Mouse (Mus musculus) kidney, embryonic 16.5 days (tissue): ENCODE data around the gene Dad1. TPM values are rescaled to one million over a fixed set of nuclear protein-coding genes. Genes with fewer than 3 reads are reported as not detected.

Source experiments
- ATAC-seq: fragments of 200-750 bp; cut with Nextera tagmentation; 2 replicates; pipeline ENCODE4 v1.8.0; 2017; ENCODE audit warnings: moderate TSS enrichment; ENCODE audit not compliant: low FRiP score, low TSS enrichment
- H3K27ac ChIP-seq: fragments of 300-500 bp; sonication (generic); 2 replicates; pipeline ENCODE4 v1.5.1; 2014; ENCODE audit warnings: low read length
- H3K27me3 ChIP-seq: fragments of 300-500 bp; sonication (generic); 2 replicates; pipeline ENCODE4 v1.6.1; 2014; ENCODE audit warnings: low read length, control low read depth, mixed read lengths; ENCODE audit not compliant: insufficient read depth
- H3K36me3 ChIP-seq: fragments of 300-500 bp; sonication (generic); 2 replicates; pipeline ENCODE4 v1.6.1; 2014; ENCODE audit warnings: low read length, control low read depth, mixed read lengths; ENCODE audit not compliant: insufficient read depth
- H3K4me1 ChIP-seq: fragments of 300-500 bp; sonication (generic); 2 replicates; pipeline ENCODE4 v1.6.1; 2014; ENCODE audit warnings: low read length, control low read depth, mixed read lengths; ENCODE audit not compliant: insufficient read depth
- H3K4me2 ChIP-seq: fragments of 300-500 bp; sonication (generic); replicated peaks from 2 replicates; pipeline ENCODE4 v1.6.1; 2014; ENCODE audit warnings: low read depth, low read length
- H3K4me3 ChIP-seq: fragments of 300-500 bp; sonication (generic); 2 replicates; pipeline ENCODE4 v1.5.1; 2014; ENCODE audit warnings: mild to moderate bottlenecking, low read length
- H3K9ac ChIP-seq: fragments of 300-500 bp; sonication (generic); replicated peaks from 2 replicates; pipeline ENCODE4 v1.6.1; 2014; ENCODE audit warnings: low read length
- H3K9me3 ChIP-seq: fragments of 300-500 bp; sonication (generic); 2 replicates; pipeline ENCODE4 v1.6.1; 2016; ENCODE audit warnings: low read length, control low read depth
- WGBS: fragments of 180-500 bp; shearing (Covaris S2); extraction: QIAGEN DNeasy Blood & Tissue Kit; methylation state at CpG from one replicate; pipeline ENCODE4 v1.1.7; 2014; 5-methylcytosine and 5-hydroxymethylcytosine counted together
- polyA plus RNA-seq: library from polyadenylated mRNA; unstranded; fragments of >200 nt; fragmentation: Nextera tagmentation; extraction: Ambion mirVana; gene quantifications from 2 replicates; pipeline ENCODE4 v1.2.1, GENCODE M21; 2015

Gene Dad1
- polyA plus RNA-seq, 1 experiment from 2014 or later: 422 TPM

GRCm38 (mm10) chr14:54203776-54204175 is 50.1 kb downstream of the Dad1 start:
- 93% methylated on average over 10 of the region's 10 CpGs for WGBS
- Histone ChIP-seq H3K4me3 (no peak overlapping the region), H3K27me3 (no peaks in the 10 kb centered on the region), H3K4me2 (no peak overlapping the region), H3K9ac (no peak overlapping the region), H3K27ac (no peak overlapping the region), H3K4me1 (peaks cover 15% of the 10 kb centered on the region), H3K36me3 (no peaks in the 10 kb centered on the region), H3K9me3 (no peaks in the 10 kb centered on the region)
- no peak for ATAC-seq

- Histone ChIP-seq H3K27ac (no peak overlapping the region), H3K36me3 (no peaks in the 10 kb centered on the region), H3K9ac (no peak overlapping the region), H3K27me3 (no peaks in the 10 kb centered on the region), H3K4me2 (no peak overlapping the region), H3K4me1 (peaks cover 15% of the 10 kb centered on the region), H3K9me3 (no peaks in the 10 kb centered on the region), H3K4me3 (no peak overlapping the region)
- 85% methylated on average over 6 of the region's 6 CpGs for WGBS
- no peak for ATAC-seq
Measured at GRCm38 (mm10) chr14:54203207-54203606, 50.7 kb downstream of the Dad1 start.

DNA sequence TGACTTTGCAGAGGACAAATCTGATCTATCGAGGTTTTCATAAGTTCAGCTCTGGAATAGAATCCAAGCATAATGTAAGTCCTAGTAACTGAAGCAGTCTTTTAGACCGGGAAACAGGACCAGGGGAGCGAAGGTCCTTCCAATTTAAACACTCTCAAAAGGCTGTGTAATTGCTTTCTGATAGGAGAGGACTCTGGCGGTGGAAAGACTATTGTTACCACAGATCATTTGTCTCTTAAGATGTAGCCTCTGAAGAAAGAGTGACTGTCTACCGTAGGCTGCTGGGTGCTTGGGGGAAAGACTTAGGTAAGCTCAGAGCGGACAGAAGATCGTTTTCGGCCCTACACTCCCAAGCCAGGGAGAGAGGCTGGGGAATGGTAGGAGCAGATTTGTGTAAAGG is 53.5 kb downstream of the Dad1 start:
- no peak overlapping the region for H3K4me2 ChIP-seq
- no peaks in the 10 kb centered on the region for H3K27me3 ChIP-seq
- no peak overlapping the region for H3K27ac ChIP-seq
- no peaks in the 10 kb centered on the region for H3K9me3 ChIP-seq
- H3K4me1 ChIP-seq: no peaks in the 10 kb centered on the region
- no peaks in the 10 kb centered on the region for H3K36me3 ChIP-seq
- no peak overlapping the region for H3K9ac ChIP-seq
- WGBS: 86% methylated on average over 8 of the region's 8 CpGs
- H3K4me3 ChIP-seq: no peak overlapping the region
- no peak for ATAC-seq

GRCm38 (mm10) chr14:54199662-54200061 is 54.2 kb downstream of the Dad1 start:
- no peak for ATAC-seq
- 90% methylated on average over 8 of the region's 8 CpGs for WGBS
- Histone ChIP-seq H3K4me3 (no peak overlapping the region), H3K9me3 (no peaks in the 10 kb centered on the region), H3K4me1 (no peaks in the 10 kb centered on the region), H3K36me3 (no peaks in the 10 kb centered on the region), H3K9ac (no peak overlapping the region), H3K27me3 (no peaks in the 10 kb centered on the region), H3K27ac (no peak overlapping the region), H3K4me2 (no peak overlapping the region)

DNA sequence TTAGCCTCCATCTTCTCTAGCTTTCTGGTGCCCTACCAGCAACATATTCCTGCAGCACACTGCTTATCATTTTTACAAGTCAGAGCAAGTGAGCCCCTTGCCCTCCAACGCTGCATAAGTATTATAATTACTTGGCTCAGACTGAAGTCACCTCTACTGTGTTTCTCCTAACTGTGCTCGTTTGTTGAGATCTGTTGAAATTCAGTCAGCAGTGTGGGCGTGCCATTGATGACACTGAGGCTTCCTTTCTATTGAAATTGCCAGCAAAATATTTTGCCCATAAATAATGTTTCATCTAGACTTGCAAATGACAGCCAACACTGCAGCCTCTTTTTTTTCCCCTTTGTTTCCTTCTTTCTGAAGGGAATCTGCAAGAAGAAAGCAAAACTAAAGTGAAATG is 56.2 kb downstream of the Dad1 start:
- H3K9me3 ChIP-seq: no peaks in the 10 kb centered on the region
- H3K9ac ChIP-seq: no peak overlapping the region
- H3K36me3 ChIP-seq: no peaks in the 10 kb centered on the region
- H3K4me1 ChIP-seq: 0 out of 2 replicates have a peak, but pooled peaks cover 3% of the 10 kb centered on the region
- H3K4me3 ChIP-seq: no peak overlapping the region
- H3K27ac ChIP-seq: no peak overlapping the region
- no peaks in the 10 kb centered on the region for H3K27me3 ChIP-seq
- ATAC-seq: no peak
- no peak overlapping the region for H3K4me2 ChIP-seq
- 64% methylated on average over 3 of the region's 3 CpGs for WGBS

- Histone ChIP-seq H3K4me1 (peaks cover 15% of the 10 kb centered on the region), H3K4me3 (no peak overlapping the region), H3K9ac (no peak overlapping the region), H3K4me2 (no peak overlapping the region), H3K27me3 (no peaks in the 10 kb centered on the region), H3K9me3 (no peaks in the 10 kb centered on the region), H3K36me3 (no peaks in the 10 kb centered on the region), H3K27ac (no peak overlapping the region)
- no peak for ATAC-seq
- WGBS: 79% methylated on average over 6 of the region's 6 CpGs
Measured at GRCm38 (mm10) chr14:54195838-54196423, 58.0 kb downstream of the Dad1 start.

GRCm38 (mm10) chr14:54193354-54194133 is 60.4 kb downstream of the Dad1 start:
- H3K9ac ChIP-seq: no peak overlapping the region
- 76% methylated on average over 9 of the region's 9 CpGs for WGBS
- no peak for ATAC-seq
- no peak overlapping the region for H3K4me3 ChIP-seq
- H3K27me3 ChIP-seq: no peaks in the 10 kb centered on the region
- H3K4me1 ChIP-seq: peaks cover 29% of the 10 kb centered on the region
- no peak overlapping the region for H3K27ac ChIP-seq
- no peaks in the 10 kb centered on the region for H3K36me3 ChIP-seq
- no peaks in the 10 kb centered on the region for H3K9me3 ChIP-seq
- no peak overlapping the region for H3K4me2 ChIP-seq

GRCm38 (mm10) chr14:54192462-54192847 is 61.4 kb downstream of the Dad1 start:
- no peaks in the 10 kb centered on the region for H3K36me3 ChIP-seq
- H3K27ac ChIP-seq: peak overlapping the region; percentile 40; the same call in 1 of the 2 replicates
- H3K4me1 ChIP-seq: peaks cover 29% of the 10 kb centered on the region
- 0 out of 2 replicates have a peak, but pooled peaks have one; percentile 47 for ATAC-seq
- H3K27me3 ChIP-seq: no peaks in the 10 kb centered on the region
- no peak overlapping the region for H3K9ac ChIP-seq
- H3K4me3 ChIP-seq: no peak overlapping the region
- 42% methylated on average over 3 of the region's 3 CpGs for WGBS
- no peaks in the 10 kb centered on the region for H3K9me3 ChIP-seq
- H3K4me2 ChIP-seq: no peak overlapping the region

GRCm38 (mm10) chr14:54191594-54192461 is 62.1 kb downstream of the Dad1 start:
- Histone ChIP-seq H3K4me3 (no peak overlapping the region), H3K4me1 (peaks cover 29% of the 10 kb centered on the region), H3K36me3 (no peaks in the 10 kb centered on the region), H3K27ac (peak overlapping the region; percentile 67), H3K9ac (no peak overlapping the region), H3K27me3 (no peaks in the 10 kb centered on the region), H3K4me2 (peak overlapping the region; percentile 19), H3K9me3 (no peaks in the 10 kb centered on the region)
- 42% methylated on average over 18 of the region's 18 CpGs for WGBS
- ATAC-seq: peak; percentile 49; the same call in 1 of the 2 replicates
